Mouse (Mus musculus): ENCODE measurements around the gene Nemp1.

- TF ChIP-seq CTCF (IDR thresholded peaks at IDR 0.05; ENCODE audit: extremely low read depth, insufficient read length, insufficient replicate concordance, low read depth, low read length) (peak; percentile 70), POLR2A (IDR thresholded peaks at IDR 0.05; ENCODE audit: low read depth, low read length) (no peak)
These were observed 44.7 kb upstream of the Nemp1 start for GRCm38 (mm10) chr10:127622057-127622392.

All from small intestine, adult 2 months (tissue).